Mouse (Mus musculus): ENCODE measurements around the gene Wasf2.

- no peak for TF ChIP-seq GATA1 (IDR thresholded peaks at IDR 0.05; ENCODE audit: low read length)
- no peak for TF ChIP-seq TAL1 (IDR thresholded peaks at IDR 0.05; ENCODE audit: low read length)
Observed at GRCm38 (mm10) chr4:133217641-133218040, 87.3 kb downstream of the Wasf2 start.

Data from erythroblast, embryonic 14.5 days (primary cell).